Mouse (Mus musculus): ENCODE results near the gene Ift43.

Gene Ift43

GRCm38 (mm10) chr12:86078553-86079201 is 3.7 kb upstream of the Ift43 start, which contains the start of gene Tgfb3:
Tgfb3 (minus strand) TSS chr12:86079041.
- no peak for DNase-seq (ENCODE audit: low spot score)

- DNase-seq (ENCODE audit: low spot score): peak; percentile 84
Measured at GRCm38 (mm10) chr12:86079202-86079667, 3.1 kb upstream of the Ift43 start.

GRCm38 (mm10) chr12:86085873-86086272 is 3.5 kb downstream of the Ift43 start:
- peak; percentile 55 for DNase-seq (ENCODE audit: low spot score)

GRCm38 (mm10) chr12:86086550-86086949 is 4.2 kb downstream of the Ift43 start:
- no peak for DNase-seq (ENCODE audit: low spot score)

GRCm38 (mm10) chr12:86088042-86088441 is 5.7 kb downstream of the Ift43 start:
- DNase-seq (ENCODE audit: low spot score): no peak

GRCm38 (mm10) chr12:86090764-86091163 is 8.4 kb downstream of the Ift43 start:
- DNase-seq (ENCODE audit: low spot score): no peak

- DNase-seq (ENCODE audit: low spot score): no peak
Measured at GRCm38 (mm10) chr12:86091601-86092132, 9.3 kb downstream of the Ift43 start.

- no peak for DNase-seq (ENCODE audit: low spot score)
Measured at GRCm38 (mm10) chr12:86094075-86094474, 11.7 kb downstream of the Ift43 start.

- no peak for DNase-seq (ENCODE audit: low spot score)
Measured at GRCm38 (mm10) chr12:86095806-86096205, 13.5 kb downstream of the Ift43 start.

GRCm38 (mm10) chr12:86097781-86098180 is 15.4 kb downstream of the Ift43 start:
- DNase-seq (ENCODE audit: low spot score): no peak

- no peak for DNase-seq (ENCODE audit: low spot score)
Measured at GRCm38 (mm10) chr12:86100711-86101110, 18.4 kb downstream of the Ift43 start.

- no peak for DNase-seq (ENCODE audit: low spot score)
Measured at GRCm38 (mm10) chr12:86102686-86103085, 20.3 kb downstream of the Ift43 start.

- DNase-seq (ENCODE audit: low spot score): no peak
Measured at GRCm38 (mm10) chr12:86103391-86103790, 21.1 kb downstream of the Ift43 start.

GRCm38 (mm10) chr12:86103852-86104251 is 21.5 kb downstream of the Ift43 start:
- no peak for DNase-seq (ENCODE audit: low spot score)

GRCm38 (mm10) chr12:86104297-86104696 is 22.0 kb downstream of the Ift43 start:
- no peak for DNase-seq (ENCODE audit: low spot score)

GRCm38 (mm10) chr12:86105546-86105945 is 23.2 kb downstream of the Ift43 start:
- DNase-seq (ENCODE audit: low spot score): no peak

- DNase-seq (ENCODE audit: low spot score): no peak
Measured at GRCm38 (mm10) chr12:86106086-86106485, 23.7 kb downstream of the Ift43 start.

- no peak for DNase-seq (ENCODE audit: low spot score)
Measured at GRCm38 (mm10) chr12:86107645-86108044, 25.3 kb downstream of the Ift43 start.

- DNase-seq (ENCODE audit: low spot score): no peak
Measured at GRCm38 (mm10) chr12:86109531-86109930, 27.2 kb downstream of the Ift43 start.

GRCm38 (mm10) chr12:86110637-86111036 is 28.3 kb downstream of the Ift43 start:
- DNase-seq (ENCODE audit: low spot score): no peak

GRCm38 (mm10) chr12:86116295-86116835 is 34.0 kb downstream of the Ift43 start:
- no peak for DNase-seq (ENCODE audit: low spot score)

- DNase-seq (ENCODE audit: low spot score): no peak
Measured at GRCm38 (mm10) chr12:86124016-86124415, 41.7 kb downstream of the Ift43 start.

GRCm38 (mm10) chr12:86128122-86128521 is 45.8 kb downstream of the Ift43 start:
- DNase-seq (ENCODE audit: low spot score): no peak

- DNase-seq (ENCODE audit: low spot score): no peak
Measured at GRCm38 (mm10) chr12:86129005-86129404, 46.7 kb downstream of the Ift43 start.
